Mouse (Mus musculus): Measurements from ENCODE around the gene Rhpn2.

GRCm38 (mm10) chr7:35435266-35435665 is 101.3 kb downstream of the Rhpn2 start:
- TF ChIP-seq POLR2A (IDR thresholded peaks at IDR 0.05; ENCODE audit: borderline replicate concordance, low read depth, low read length) = no peak
- TF ChIP-seq CTCF (IDR thresholded peaks at IDR 0.05; ENCODE audit: low read depth, low read length) = no peak

Measured in bone marrow macrophage, adult 2 months (primary cell).